Mouse (Mus musculus) embryo, embryonic 11.5 days (tissue): ENCODE measurements around the gene Gm13288.
"Not testable (repeated sequence)": the region's sequence is repeated elsewhere in the genome, so short reads cannot be mapped to it uniquely, and the experiment has no call there.

Experiments
- DNase-seq: peaks from one replicate; pipeline ENCODE4 v3.0.0-alpha.2; 2012; ENCODE audit warnings: low read depth, low spot score

Gm13288 gene

GRCm38 (mm10) chr4:88805231-88805630 is at the start of gene Gm13288:
Gm13288 (plus strand) TSS chr4:88805531.
- not testable (repeated sequence) for DNase-seq

GRCm38 (mm10) chr4:88756581-88757513 is 48.5 kb upstream of the Gm13288 start:
- not testable (repeated sequence) for DNase-seq

- DNase-seq, result not testable (repeated sequence)
These were observed 47.7 kb upstream of the Gm13288 start for GRCm38 (mm10) chr4:88757628-88758031.

- DNase-seq, result not testable (repeated sequence)
These were observed 46.6 kb upstream of the Gm13288 start for GRCm38 (mm10) chr4:88758751-88759150.

GRCm38 (mm10) chr4:88759610-88760268 is 45.6 kb upstream of the Gm13288 start, which contains the start of gene Gm13283:
Gm13283 (plus strand) TSS chr4:88760119.
- DNase-seq, result not testable (repeated sequence)

- not testable (repeated sequence) for DNase-seq
These were observed 44.9 kb upstream of the Gm13288 start for GRCm38 (mm10) chr4:88760431-88760830.

- not testable (repeated sequence) for DNase-seq
These were observed 43.6 kb upstream of the Gm13288 start for GRCm38 (mm10) chr4:88761776-88762175.

- DNase-seq, result not testable (repeated sequence)
These were observed 43.0 kb upstream of the Gm13288 start for GRCm38 (mm10) chr4:88762341-88762740.

- not testable (repeated sequence) for DNase-seq
These were observed 41.8 kb upstream of the Gm13288 start for GRCm38 (mm10) chr4:88763384-88764018.

- DNase-seq, result not testable (repeated sequence)
These were observed 31.8 kb upstream of the Gm13288 start, which contains the start of gene Gm13290 for GRCm38 (mm10) chr4:88773534-88773933. Gm13290 (plus strand) TSS chr4:88773834.

- DNase-seq, result not testable (repeated sequence)
These were observed 28.7 kb upstream of the Gm13288 start, which contains the start of gene Gm13289 for GRCm38 (mm10) chr4:88776622-88777021. Gm13289 (plus strand) TSS chr4:88776922.

GRCm38 (mm10) chr4:88779550-88779949 is 25.8 kb upstream of the Gm13288 start, which contains the start of gene Gm13272:
Gm13272 (plus strand) TSS chr4:88779850.
- DNase-seq, result not testable (repeated sequence)

- DNase-seq, result not testable (repeated sequence)
These were observed 25.0 kb upstream of the Gm13288 start for GRCm38 (mm10) chr4:88780320-88780719.

- DNase-seq, result not testable (repeated sequence)
These were observed 23.5 kb upstream of the Gm13288 start, which contains the start of gene Ifnz for GRCm38 (mm10) chr4:88781831-88782230. Ifnz (plus strand) TSS chr4:88782131.

GRCm38 (mm10) chr4:88782335-88782734 is 23.0 kb upstream of the Gm13288 start:
- not testable (repeated sequence) for DNase-seq

GRCm38 (mm10) chr4:88785409-88785808 is 19.9 kb upstream of the Gm13288 start, which contains the start of gene Gm13276:
Gm13276 (plus strand) TSS chr4:88785709.
- not testable (repeated sequence) for DNase-seq

GRCm38 (mm10) chr4:88788402-88788801 is 16.9 kb upstream of the Gm13288 start, which contains the start of gene Gm13277:
Gm13277 (plus strand) TSS chr4:88788632.
- DNase-seq, result not testable (repeated sequence)

GRCm38 (mm10) chr4:88791250-88791649 is 14.1 kb upstream of the Gm13288 start, which contains the start of gene Gm13278:
Gm13278 (plus strand) TSS chr4:88791550.
- DNase-seq, result not testable (repeated sequence)

- not testable (repeated sequence) for DNase-seq
These were observed 11.2 kb upstream of the Gm13288 start, which contains the start of gene Gm13275 for GRCm38 (mm10) chr4:88793936-88794675. Gm13275 (plus strand) TSS chr4:88794487.

- not testable (repeated sequence) for DNase-seq
These were observed 8.2 kb upstream of the Gm13288 start, which contains the start of gene Gm13279 for GRCm38 (mm10) chr4:88797097-88797496. Gm13279 (plus strand) TSS chr4:88797397.
